Mouse (Mus musculus): Measurements from ENCODE around the gene Bean1.
A peak's percentile ranks its signal among the peaks of the same experiment; 100 is the strongest.

The Bean1 gene

DNA sequence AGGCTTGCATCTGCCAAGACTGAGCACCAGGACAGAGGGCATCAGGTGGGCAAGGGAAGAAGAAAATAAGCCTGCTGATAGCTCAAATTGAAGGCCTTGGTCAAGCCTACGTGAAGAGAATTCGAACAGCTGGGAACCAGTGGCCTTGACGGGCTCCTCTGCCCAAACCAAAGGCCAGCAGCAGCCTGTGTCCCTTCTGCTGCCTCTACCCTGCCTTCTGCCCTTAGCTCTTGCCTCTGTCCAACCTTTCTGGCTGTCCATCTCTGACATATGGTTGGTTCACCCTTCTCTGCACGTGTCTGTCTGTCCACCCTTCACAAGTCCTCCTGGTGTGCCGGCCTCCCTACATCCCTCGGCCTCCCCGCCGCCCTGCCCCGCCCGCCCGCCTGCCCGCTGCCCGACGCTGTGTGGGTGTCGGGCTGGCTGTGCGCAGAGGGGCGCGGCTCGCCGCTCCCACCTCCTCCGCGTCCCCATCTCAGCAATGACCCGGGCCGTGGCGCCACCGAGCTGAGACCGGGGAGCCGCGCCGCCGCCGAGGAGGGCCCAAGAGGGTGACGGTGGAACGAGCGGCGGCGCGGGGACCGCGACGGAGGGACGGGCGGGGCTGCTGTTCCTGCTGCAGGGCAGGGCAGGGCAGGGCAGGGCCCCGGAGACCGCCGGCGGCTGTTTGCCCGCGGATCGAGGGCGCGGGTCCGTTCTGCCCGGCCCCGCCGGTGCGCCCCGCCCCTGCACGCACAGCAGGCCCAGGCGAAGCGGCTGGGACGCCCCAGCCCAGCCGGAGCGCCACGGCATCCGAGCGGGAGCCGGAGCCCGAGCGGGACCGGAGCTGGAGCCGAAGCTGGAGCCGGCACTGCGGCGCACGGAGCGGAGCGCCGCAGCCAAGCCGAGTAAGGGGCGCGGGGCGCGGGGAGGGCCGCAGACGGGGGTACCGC lies at the start of gene Bean1:
Bean1 (plus strand) TSS at position 325 of the 932 bp plus-strand sequence.
- DNase-seq = peak; percentile 96

DNA sequence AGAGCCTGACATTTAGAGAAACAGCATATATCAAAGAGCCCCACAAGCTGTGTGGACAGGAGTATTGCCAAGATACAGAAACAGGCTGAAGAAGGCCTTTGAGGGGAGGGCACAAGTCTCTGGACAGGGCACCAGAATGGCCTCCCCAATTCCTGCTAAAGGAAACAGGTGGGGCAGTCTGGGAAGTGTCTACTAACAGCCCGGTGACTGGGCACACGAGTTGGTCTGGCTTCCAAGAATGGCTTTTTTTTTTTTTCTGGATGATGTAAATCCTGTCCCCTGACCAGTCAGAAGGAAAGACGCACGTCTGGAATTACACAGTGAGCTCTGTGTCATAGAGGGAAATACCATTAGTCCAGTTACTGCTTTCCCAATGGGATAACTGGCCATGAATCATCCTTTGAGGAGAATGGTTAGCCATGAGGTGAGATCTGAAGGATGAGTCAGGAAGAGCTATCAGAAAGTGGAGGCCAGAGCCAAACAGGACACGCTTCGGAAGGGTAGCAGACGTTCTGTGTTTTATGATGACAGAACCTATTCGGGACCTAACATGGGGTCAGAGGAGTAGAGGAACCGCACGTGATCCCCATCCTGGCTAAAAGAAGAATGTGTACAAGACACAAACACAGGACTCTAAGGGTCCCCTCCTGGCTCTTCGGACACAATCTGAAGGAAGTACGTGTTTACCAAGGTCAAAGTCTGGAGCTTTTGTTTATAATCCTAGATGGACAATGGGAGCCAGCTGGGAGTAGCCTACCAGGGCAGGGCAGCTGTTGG lies 48.4 kb upstream of the Bean1 start:
- no peak for DNase-seq

GRCm38 (mm10) chr8:104123080-104123657 lies 47.1 kb upstream of the Bean1 start:
- DNase-seq = no peak

GRCm38 (mm10) chr8:104124534-104124933 lies 45.7 kb upstream of the Bean1 start:
- DNase-seq = no peak

- DNase-seq = peak; percentile 88
Measured at GRCm38 (mm10) chr8:104127160-104127883, 42.9 kb upstream of the Bean1 start.

- DNase-seq = peak; percentile 78
Measured at GRCm38 (mm10) chr8:104130916-104131315, 39.3 kb upstream of the Bean1 start.

- DNase-seq = peak; percentile 66
Measured at GRCm38 (mm10) chr8:104131414-104131975, 38.7 kb upstream of the Bean1 start.

GRCm38 (mm10) chr8:104134521-104134920 lies 35.7 kb upstream of the Bean1 start:
- peak; percentile 55 for DNase-seq

GRCm38 (mm10) chr8:104136277-104136676 lies 34.0 kb upstream of the Bean1 start:
- peak; percentile 54 for DNase-seq

- DNase-seq = peak; percentile 16
Measured at GRCm38 (mm10) chr8:104137636-104138035, 32.6 kb upstream of the Bean1 start.

GRCm38 (mm10) chr8:104140611-104141010 lies 29.6 kb upstream of the Bean1 start:
- DNase-seq = peak; percentile 90

GRCm38 (mm10) chr8:104142415-104142814 lies 27.8 kb upstream of the Bean1 start:
- peak; percentile 90 for DNase-seq

DNA sequence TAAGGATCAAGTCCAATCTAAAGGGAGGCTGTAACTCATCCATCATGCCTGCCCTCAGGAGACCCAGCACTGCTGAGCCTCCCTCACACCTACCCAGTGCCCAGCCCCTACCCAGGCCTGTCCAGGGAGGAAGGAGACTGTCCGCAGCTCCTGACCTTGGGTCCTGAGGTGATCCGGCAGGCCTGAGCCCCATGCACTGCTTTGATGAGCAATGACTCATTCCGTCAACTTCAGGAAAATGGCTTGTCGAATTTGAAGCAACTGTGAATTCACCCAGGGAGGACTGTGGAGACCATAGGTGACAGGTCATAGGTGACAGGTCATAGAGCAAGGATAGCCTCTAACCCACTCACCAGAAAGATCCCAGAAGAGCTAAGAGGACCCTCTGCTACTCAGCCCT lies 26.9 kb upstream of the Bean1 start:
- peak; percentile 78 for DNase-seq

DNA sequence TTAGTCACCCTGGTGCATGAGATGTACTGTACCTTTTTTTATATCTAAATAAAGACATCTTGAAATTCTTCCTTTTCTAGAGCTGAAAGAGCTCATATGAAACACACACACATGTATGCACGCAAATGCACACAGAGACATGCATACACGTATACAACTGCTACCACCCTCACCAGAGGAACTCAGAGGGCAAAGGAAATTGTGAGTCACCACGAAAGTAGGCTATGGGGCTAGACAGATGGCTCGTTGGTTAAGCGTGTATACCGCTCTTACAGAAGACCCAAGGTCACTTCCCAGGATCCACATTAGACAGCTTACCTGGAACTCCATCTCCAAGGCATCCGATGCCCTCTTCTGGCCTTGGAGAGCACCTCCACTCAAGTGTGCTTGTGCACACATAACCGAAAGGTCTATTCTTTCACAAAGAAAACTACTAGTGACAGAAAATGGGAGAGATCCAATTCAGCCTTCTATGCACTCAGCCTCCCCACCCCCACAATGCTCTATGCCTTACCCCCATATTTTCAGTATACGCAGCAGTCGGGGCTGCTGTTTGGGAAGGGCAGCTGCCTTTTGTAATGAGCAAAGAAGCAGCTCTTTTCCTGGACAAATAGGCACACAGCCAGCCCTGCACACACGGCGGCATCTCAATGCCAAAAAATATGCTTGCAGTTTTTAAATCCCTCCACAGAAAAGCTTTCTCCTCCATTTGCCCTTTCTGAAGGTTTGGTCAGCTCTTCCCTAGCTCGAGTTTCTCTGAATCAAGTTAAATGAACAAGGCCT lies 25.6 kb upstream of the Bean1 start:
- DNase-seq = peak; percentile 84

DNA sequence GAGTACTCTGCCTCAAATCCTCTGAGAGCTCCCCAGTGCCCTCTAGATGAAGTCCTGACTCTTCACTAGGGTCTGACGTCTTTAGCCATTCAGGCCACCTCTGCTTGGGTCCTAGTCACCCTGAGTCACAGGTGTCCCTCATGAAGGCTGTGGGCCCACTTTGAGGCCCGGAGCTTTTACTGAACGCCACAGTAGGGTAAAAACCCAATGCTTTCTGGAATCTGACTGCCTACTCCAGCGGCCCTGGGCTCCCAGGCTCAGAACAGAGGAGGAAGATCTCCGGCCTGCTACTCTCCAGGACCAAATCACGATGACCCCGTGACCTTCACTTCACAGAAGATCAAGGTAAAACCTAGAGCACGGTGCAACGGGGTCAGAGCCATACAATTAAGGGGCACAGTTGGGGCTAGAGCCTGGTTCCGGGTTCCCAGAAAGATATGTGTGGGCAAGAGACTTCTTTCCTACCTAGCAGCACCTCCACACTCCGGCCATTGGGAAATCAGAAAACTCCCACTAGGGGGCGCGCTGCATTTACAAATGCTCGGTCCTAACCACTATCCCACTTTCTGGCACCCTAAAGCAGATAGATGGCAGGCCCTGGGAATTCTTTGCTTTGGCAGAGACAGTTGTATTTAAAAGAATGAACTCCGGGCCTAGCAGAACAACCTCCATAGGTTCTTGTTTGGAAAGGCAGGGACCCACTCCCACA lies 24.1 kb upstream of the Bean1 start:
- DNase-seq = peak; percentile 96

DNA sequence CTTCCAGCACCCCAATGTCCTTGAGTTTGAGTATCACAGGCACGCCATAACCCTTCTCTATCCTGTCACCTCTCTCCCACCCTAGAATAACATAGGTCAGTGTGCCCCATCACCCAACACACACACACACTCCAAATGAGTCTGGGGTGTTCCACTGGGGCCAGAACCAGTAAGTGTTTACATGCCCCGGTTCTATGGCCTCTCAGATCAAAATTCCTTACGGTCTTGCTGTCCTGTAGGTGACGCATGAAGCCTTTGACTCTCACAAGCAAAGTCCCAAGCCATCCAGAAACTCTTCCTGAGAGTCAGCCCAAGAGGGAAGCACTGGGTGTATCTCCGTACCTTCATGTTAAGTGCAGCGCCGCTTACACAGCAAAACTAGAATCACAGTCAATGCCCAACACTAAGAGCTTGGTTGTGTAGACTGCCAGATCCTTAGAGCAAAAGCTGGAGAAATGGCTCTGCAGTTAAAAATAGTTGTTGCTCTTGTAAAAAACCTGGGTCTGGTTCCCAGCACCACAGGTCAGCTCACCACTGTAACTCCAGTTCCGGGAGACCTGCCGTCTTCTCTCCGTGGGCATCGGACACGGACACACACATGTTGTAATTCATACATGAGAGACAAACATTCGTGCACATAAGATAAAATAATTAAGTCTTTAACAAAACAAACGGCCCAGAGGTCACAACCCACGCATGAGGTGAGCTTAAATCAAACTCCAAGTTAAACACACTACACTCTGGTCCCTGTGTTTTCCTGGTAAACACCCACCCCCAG lies 23.3 kb upstream of the Bean1 start:
- no peak for DNase-seq

- no peak for DNase-seq
Measured at GRCm38 (mm10) chr8:104147947-104148346, 22.3 kb upstream of the Bean1 start.

- peak; percentile 53 for DNase-seq
Measured at GRCm38 (mm10) chr8:104160731-104161130, 9.5 kb upstream of the Bean1 start.

DNA sequence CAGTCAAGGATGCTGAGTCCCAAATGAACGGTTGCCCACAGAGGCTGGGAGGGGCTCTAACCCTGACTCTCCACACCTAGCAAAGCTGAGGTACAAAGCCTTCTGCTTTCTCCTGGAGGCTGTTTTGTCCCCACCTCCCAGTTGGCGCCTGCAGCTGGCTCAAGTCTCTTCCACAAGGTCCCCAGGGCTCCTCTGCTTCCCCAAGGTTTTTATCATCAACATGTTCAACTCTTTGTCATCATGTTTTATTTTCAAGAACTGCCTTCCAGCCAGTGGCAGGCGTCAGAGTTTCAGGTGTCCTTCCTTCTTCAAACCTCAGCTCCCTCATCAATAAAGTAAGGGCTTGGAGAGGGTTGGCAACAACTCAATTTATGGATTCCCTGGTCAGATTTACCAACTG lies 781 bp upstream of the Bean1 start:
- peak; percentile 91 for DNase-seq

- DNase-seq = no peak
Measured at GRCm38 (mm10) chr8:104171050-104171620, 893 bp downstream of the Bean1 start.
